Mouse (Mus musculus): Measurements from ENCODE around the gene Atp8a1. TPM values are rescaled to one million over a fixed set of nuclear protein-coding genes. Genes with fewer than 3 reads are reported as not detected.

Gene Atp8a1
- total and polyA plus RNA-seq, 2 experiments = 3.8 to 5.1 TPM

GRCm38 (mm10) chr5:67631261-67631660 is 216.0 kb downstream of the Atp8a1 start:
- H3K36me3 ChIP-seq (ENCODE audit: control insufficient read depth, insufficient read depth, low read length) = no peaks in the 10 kb centered on the region
- TF ChIP-seq POLR2A (IDR thresholded peaks at IDR 0.05; ENCODE audit: extremely low read depth, insufficient read depth, low read length) (no peak), CTCF (IDR thresholded peaks at IDR 0.05; ENCODE audit: low read depth, low read length) (no peak)
- no peaks in the 10 kb centered on the region for H3K4me1 ChIP-seq (ENCODE audit: control insufficient read depth, insufficient read depth, low read length)
- H3K9ac ChIP-seq (ENCODE audit: low read depth, low read length) = no peak overlapping the region
- H3K4me3 ChIP-seq (ENCODE audit: insufficient read depth, low read depth, low read length) = no peak overlapping the region
- H3K27ac ChIP-seq (replicated peaks; ENCODE audit: insufficient read depth, low read depth, low read length) = no peak overlapping the region
- WGBS = 93% methylated on average over 12 of the region's 12 CpGs
- no peaks in the 10 kb centered on the region for H3K27me3 ChIP-seq (ENCODE audit: control insufficient read depth, insufficient read depth, low read length)
- H3K79me2 ChIP-seq (ENCODE audit: control insufficient read depth, insufficient read depth, low read length) = no peaks in the 10 kb centered on the region
- no peak for DNase-seq (ENCODE audit: extremely low read depth, low read depth, low spot score)

GRCm38 (mm10) chr5:67629861-67630260 is 217.4 kb downstream of the Atp8a1 start:
- H3K27me3 ChIP-seq (ENCODE audit: control insufficient read depth, insufficient read depth, low read length) = no peaks in the 10 kb centered on the region
- no peaks in the 10 kb centered on the region for H3K36me3 ChIP-seq (ENCODE audit: control insufficient read depth, insufficient read depth, low read length)
- H3K9ac ChIP-seq (ENCODE audit: low read depth, low read length) = no peak overlapping the region
- DNase-seq (ENCODE audit: extremely low read depth, low read depth, low spot score) = no peak
- WGBS = 83% methylated on average over 6 of the region's 6 CpGs
- H3K27ac ChIP-seq (replicated peaks; ENCODE audit: insufficient read depth, low read depth, low read length) = no peak overlapping the region
- no peaks in the 10 kb centered on the region for H3K4me1 ChIP-seq (ENCODE audit: control insufficient read depth, insufficient read depth, low read length)
- TF ChIP-seq CTCF (IDR thresholded peaks at IDR 0.05; ENCODE audit: low read depth, low read length) (no peak), POLR2A (IDR thresholded peaks at IDR 0.05; ENCODE audit: extremely low read depth, insufficient read depth, low read length) (no peak)
- H3K4me3 ChIP-seq (ENCODE audit: insufficient read depth, low read depth, low read length) = no peak overlapping the region
- no peaks in the 10 kb centered on the region for H3K79me2 ChIP-seq (ENCODE audit: control insufficient read depth, insufficient read depth, low read length)

DNA sequence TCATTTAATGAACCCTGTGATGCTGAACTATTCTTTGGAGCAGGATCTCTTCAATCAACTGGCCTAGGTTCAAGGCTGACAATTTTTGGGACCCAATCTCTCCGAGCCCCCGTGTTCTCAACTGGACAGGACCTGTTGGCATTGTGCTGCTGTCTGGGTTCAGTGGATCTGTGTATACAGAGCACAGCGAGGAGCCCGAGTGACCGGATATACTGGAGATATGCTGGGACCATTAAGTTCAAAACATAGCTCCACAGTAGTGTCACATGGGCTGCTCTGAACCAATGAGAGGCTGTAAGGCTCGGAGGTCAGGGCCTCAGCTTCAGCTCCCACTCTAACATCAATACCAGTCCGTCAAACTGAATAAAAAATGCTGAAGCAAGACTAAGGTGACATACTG is 217.8 kb downstream of the Atp8a1 start:
- no peak overlapping the region for H3K4me3 ChIP-seq (ENCODE audit: insufficient read depth, low read depth, low read length)
- TF ChIP-seq POLR2A (IDR thresholded peaks at IDR 0.05; ENCODE audit: extremely low read depth, insufficient read depth, low read length) (no peak), CTCF (IDR thresholded peaks at IDR 0.05; ENCODE audit: low read depth, low read length) (no peak)
- no peaks in the 10 kb centered on the region for H3K36me3 ChIP-seq (ENCODE audit: control insufficient read depth, insufficient read depth, low read length)
- H3K27me3 ChIP-seq (ENCODE audit: control insufficient read depth, insufficient read depth, low read length) = no peaks in the 10 kb centered on the region
- H3K27ac ChIP-seq (replicated peaks; ENCODE audit: insufficient read depth, low read depth, low read length) = no peak overlapping the region
- H3K4me1 ChIP-seq (ENCODE audit: control insufficient read depth, insufficient read depth, low read length) = no peaks in the 10 kb centered on the region
- 62% methylated on average over 7 of the region's 7 CpGs for WGBS
- no peak for DNase-seq (ENCODE audit: extremely low read depth, low read depth, low spot score)
- no peak overlapping the region for H3K9ac ChIP-seq (ENCODE audit: low read depth, low read length)
- H3K79me2 ChIP-seq (ENCODE audit: control insufficient read depth, insufficient read depth, low read length) = no peaks in the 10 kb centered on the region

- Histone ChIP-seq H3K27me3 (ENCODE audit: control insufficient read depth, insufficient read depth, low read length) (no peaks in the 10 kb centered on the region), H3K36me3 (ENCODE audit: control insufficient read depth, insufficient read depth, low read length) (no peaks in the 10 kb centered on the region), H3K4me3 (ENCODE audit: insufficient read depth, low read depth, low read length) (no peak overlapping the region), H3K27ac (replicated peaks; ENCODE audit: insufficient read depth, low read depth, low read length) (no peak overlapping the region), H3K4me1 (ENCODE audit: control insufficient read depth, insufficient read depth, low read length) (no peaks in the 10 kb centered on the region), H3K9ac (ENCODE audit: low read depth, low read length) (no peak overlapping the region), H3K79me2 (ENCODE audit: control insufficient read depth, insufficient read depth, low read length) (no peaks in the 10 kb centered on the region)
- 64% methylated on average over 9 of the region's 9 CpGs for WGBS
- TF ChIP-seq CTCF (IDR thresholded peaks at IDR 0.05; ENCODE audit: low read depth, low read length) = no peak
- DNase-seq (ENCODE audit: extremely low read depth, low read depth, low spot score) = no peak
Observed at GRCm38 (mm10) chr5:67628180-67628940, 218.9 kb downstream of the Atp8a1 start.

DNA sequence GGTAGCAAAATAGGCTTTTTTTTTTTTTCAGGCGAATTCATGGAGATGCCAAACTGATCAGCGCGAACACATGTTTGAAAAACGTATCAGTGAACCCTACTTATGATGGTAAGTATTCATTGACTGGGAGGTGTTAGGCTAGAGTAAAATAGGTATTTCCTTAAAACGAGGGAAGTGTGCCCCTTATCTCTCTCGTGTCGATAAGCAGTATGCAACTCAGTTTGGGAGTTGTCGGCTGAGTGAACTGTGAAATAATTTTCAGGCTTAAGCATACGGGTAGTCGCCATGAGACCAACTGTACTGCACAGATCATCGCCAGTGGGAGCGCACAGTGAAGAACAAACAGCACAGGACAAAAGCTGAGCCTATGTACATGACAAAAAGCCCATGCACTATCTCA is 226.0 kb downstream of the Atp8a1 start:
- H3K27me3 ChIP-seq (ENCODE audit: control insufficient read depth, insufficient read depth, low read length) = no peaks in the 10 kb centered on the region
- H3K36me3 ChIP-seq (ENCODE audit: control insufficient read depth, insufficient read depth, low read length) = peaks cover 2% of the 10 kb centered on the region
- H3K9ac ChIP-seq (ENCODE audit: low read depth, low read length) = no peak overlapping the region
- no peak overlapping the region for H3K4me3 ChIP-seq (ENCODE audit: insufficient read depth, low read depth, low read length)
- no peak for TF ChIP-seq POLR2A (IDR thresholded peaks at IDR 0.05; ENCODE audit: extremely low read depth, insufficient read depth, low read length)
- no peak for TF ChIP-seq CTCF (IDR thresholded peaks at IDR 0.05; ENCODE audit: low read depth, low read length)
- H3K27ac ChIP-seq (replicated peaks; ENCODE audit: insufficient read depth, low read depth, low read length) = no peak overlapping the region
- no peaks in the 10 kb centered on the region for H3K4me1 ChIP-seq (ENCODE audit: control insufficient read depth, insufficient read depth, low read length)
- H3K79me2 ChIP-seq (ENCODE audit: control insufficient read depth, insufficient read depth, low read length) = no peaks in the 10 kb centered on the region
- WGBS = 85% methylated on average over 12 of the region's 12 CpGs
- no peak for DNase-seq (ENCODE audit: extremely low read depth, low read depth, low spot score)

- TF ChIP-seq POLR2A (IDR thresholded peaks at IDR 0.05; ENCODE audit: extremely low read depth, insufficient read depth, low read length) = no peak
- TF ChIP-seq CTCF (IDR thresholded peaks at IDR 0.05; ENCODE audit: low read depth, low read length) = no peak
- no peaks in the 10 kb centered on the region; the same call in 1 of the 2 replicates for H3K4me1 ChIP-seq (ENCODE audit: control insufficient read depth, insufficient read depth, low read length)
- H3K4me3 ChIP-seq (ENCODE audit: insufficient read depth, low read depth, low read length) = no peak overlapping the region
- no peaks in the 10 kb centered on the region for H3K36me3 ChIP-seq (ENCODE audit: control insufficient read depth, insufficient read depth, low read length)
- no peaks in the 10 kb centered on the region for H3K79me2 ChIP-seq (ENCODE audit: control insufficient read depth, insufficient read depth, low read length)
- WGBS = 30% methylated on average over 2 of the region's 2 CpGs
- no peak for DNase-seq (ENCODE audit: extremely low read depth, low read depth, low spot score)
- no peak overlapping the region for H3K27ac ChIP-seq (replicated peaks; ENCODE audit: insufficient read depth, low read depth, low read length)
- H3K27me3 ChIP-seq (ENCODE audit: control insufficient read depth, insufficient read depth, low read length) = peaks cover 24% of the 10 kb centered on the region
- H3K9ac ChIP-seq (ENCODE audit: low read depth, low read length) = no peak overlapping the region
Observed at GRCm38 (mm10) chr5:67609520-67609837, 237.8 kb downstream of the Atp8a1 start.
